Mouse (Mus musculus) cerebellum, adult 9-11 months (tissue): ENCODE data around the gene Patl2.
"Not testable (repeated sequence)": the region's sequence is repeated elsewhere in the genome, so short reads cannot be mapped to it uniquely, and the experiment has no call there.

Experiments
- DNase-seq: peaks from one replicate; pipeline ENCODE4 v3.0.0; 2022

Patl2 gene

DNA sequence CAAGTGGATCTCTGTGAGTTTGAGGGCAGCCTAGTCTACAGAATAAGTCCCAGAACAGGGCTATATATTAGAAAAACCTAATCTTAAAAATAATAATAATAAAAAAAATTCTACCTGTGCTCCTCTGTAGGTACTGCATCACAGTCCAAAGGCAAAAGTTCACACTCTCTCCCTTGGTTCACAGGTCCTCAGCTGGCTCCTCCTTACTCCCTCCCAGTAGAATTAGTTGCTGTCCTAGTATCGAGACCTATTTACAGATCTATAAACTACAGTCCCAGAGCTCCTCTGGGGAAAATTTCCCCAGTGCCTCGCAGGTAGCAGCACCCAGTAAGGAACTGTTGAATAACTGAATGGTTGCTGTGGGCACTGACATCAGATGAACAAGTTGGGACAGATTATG is 45.2 kb downstream of the Patl2 start:
- no peak for DNase-seq

DNA sequence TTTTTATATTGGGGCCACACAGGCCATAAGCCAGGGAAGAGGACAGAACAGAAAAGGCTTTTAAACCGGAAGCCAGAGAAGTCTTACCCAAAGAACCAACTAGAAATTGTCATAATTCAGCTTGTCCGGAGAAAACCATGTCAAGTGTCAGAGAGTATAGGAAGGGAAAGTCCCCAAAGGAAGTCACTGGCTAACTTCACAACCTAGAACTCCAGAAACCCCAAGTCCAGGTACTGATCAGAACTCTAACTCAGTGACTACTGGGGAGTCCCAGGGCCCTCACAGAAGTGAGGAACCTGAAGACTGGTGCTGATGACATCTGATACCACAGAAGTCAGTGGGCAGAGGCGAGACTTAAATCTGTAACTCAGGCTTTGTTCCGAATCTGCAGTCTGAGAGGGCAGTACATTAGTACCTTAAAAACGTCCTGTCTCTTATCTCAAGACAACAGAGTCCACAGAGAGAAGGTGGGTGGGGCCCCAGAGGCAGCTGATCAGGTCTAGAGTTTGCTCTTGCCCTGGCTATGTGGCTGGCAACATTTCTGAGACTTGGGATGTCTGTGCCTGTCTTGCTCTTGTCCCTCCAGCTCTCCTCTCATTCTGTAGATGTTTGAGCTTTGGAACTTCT is 48.0 kb downstream of the Patl2 start:
- DNase-seq = no peak

DNA sequence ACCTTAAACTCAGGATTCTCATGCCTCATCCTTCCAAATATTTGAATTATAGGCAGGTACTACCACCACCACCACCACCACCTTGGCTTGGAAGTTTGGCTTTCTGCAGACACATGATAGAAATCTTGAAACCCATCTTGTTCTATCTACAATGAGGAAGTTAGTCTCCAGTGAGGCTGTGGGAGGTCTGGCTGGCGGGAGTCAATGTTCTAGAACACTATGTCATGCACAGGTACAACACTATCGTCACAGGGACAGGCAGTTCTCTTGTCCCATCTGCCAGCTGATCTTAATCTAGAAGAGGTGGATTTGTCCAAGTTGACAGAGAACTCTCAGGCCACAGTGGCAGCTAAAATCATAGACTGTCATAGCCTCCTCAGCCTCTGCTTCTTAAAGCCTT is 53.4 kb downstream of the Patl2 start:
- no peak for DNase-seq

DNA sequence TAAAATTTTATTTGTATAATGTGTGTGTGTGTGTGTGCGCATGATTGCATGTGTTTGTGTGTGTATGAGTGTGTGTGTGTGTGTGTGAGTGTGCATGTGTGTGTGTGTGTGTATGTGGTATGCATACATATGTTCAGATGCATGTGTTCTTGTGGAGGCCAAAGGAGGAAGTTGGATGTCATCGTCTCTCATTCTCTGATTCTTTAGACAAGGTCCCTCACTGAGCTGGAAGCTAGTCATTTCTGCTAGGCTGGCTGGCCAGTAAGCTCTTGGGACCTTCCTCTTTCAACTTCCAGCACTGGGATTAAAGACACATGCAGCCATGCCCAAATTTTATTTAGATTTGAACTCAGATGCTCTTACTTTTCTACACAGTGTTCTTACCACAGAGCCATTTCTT is 53.9 kb downstream of the Patl2 start:
- no peak for DNase-seq

DNA sequence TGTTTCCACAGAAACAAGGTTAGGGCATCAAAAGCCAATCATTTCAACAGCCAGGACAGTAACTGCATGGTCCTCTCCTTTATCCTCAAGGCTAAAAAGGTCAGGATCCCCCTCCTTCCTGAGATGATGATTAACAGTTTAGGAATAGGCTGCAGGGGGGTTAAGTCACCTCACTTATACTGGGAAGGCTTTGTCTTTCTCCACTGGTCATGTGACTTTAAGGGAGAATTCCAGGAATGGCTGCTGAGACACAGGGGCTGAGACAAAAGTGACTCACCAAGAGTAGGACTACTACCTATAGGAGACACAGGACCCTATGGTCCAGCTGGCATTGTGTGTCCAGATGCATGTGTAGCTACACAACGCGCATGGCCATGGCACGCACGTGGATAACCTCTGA is 58.4 kb downstream of the Patl2 start:
- DNase-seq = no peak

DNA sequence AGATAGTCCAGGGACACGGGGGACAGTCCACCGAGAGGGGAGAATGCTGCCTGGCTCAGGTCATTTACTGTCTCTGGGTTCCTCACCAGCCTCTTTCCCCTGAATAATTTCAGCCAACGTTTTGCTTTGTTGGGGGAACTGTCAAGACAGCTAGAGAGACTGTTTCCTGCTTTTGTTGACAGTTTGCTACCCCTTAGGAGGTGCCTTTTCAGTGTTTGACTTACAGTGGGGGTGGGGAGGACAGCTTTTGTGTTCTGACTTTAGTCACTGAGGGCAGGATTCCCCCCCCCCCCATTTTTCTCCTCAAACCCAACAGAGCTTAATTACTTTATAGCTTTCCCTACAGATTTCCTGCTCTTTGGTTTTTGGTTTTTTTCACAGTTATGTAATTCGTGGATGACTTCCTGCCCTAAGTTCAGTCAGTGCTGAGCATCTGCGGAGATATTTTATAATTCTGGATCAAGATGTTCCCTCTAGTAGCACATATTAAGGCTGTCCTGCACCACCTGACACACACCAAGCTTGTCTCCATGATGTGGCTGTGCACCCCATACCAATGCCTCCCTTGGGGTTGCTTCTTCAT is 59.1 kb downstream of the Patl2 start:
- no peak for DNase-seq

DNA sequence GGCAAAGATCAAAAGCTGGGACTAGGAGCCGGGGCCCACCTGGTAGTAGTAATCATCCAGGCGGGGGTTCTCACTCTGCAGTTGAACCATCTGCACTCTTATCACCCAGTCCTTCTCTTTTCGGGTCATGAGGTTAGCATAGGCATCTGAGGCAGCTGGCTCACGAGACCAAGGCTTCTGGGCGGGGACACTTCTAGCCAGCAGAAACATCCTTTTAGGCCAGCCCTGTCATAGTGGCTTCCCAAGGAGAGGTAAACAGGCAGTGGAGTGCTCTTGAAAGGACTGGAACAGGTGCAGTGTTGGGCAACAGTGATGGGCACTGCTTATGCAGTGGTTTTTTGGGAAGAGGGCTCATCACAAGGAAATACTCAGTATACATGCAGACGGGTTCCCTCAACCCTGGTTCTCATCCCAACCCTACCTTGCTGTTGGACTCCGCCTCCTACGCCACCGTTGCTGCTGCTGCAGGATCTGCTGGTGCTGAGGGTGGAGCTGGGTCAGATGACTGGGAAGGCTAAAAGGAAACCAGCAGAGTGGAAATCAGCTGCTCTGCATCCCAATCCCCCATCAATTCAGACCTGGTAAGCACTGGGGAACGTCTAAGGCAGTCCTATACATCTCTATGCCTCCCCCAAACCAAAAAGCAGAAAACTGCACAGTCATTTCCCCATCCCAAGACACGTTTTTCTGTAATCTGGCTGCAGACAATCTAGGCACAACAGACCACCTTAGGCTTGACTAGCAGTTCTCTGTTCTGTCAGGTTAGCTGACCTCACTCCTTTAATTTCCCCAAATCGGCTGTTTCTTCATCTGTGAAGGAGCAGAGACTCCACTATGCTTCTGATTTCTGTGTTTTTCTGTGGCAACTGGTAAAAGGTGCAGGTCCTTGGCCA is 60.1 kb downstream of the Patl2 start:
- DNase-seq = no peak

DNA sequence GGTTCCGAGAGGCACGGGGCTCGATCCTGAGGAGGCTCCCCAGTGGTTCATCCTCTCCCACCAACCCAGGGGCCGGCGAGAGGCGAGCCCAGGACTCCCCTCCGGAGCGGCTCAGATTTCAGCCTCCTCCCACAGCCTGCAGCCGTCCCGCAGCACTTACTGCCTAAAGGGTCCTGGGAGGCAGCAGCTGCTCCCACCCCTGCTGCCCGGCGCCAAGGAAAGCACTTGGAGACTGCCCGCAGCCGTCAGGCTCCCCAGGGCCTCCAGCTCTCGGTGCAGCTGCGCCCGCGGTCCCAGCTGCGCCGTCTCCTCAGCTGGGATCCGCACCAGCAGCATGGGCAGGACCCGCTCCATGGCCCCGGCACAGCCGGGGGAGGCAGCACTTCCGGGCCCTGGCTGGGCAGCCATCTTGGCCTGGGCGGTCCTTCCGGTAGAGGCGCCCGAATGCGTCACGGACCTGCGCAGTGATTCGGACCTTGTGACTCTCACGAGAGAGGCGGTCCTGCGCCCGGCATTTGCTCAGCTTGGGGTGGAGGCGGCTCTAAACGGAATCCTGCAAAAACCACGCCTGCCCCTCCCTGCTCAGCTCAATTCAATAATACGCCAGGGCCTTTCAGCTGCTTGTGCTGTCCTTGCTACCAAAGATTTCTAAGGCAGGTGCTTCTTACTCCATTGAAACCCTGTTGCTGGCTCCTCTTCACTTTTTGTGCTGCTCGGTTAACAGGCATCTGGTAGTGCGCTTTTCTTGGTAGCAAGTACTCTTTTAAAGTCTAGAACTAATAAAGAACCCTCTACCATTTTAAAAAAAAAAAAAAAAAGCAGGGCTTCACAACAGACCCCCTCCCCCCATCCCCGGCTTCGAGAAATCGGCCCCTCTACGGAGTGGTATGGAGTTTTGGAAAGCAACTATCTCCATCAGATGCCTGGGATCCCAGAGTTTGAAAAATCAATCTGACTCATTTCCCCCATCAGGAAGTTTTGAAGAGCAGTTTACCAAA is 67.7 kb downstream of the Patl2 start, which contains the start of gene Spg11:
Gene Spg11 (minus strand): TSS at position 426 of the 998 bp plus-strand sequence.
- DNase-seq = peak; percentile 97

DNA sequence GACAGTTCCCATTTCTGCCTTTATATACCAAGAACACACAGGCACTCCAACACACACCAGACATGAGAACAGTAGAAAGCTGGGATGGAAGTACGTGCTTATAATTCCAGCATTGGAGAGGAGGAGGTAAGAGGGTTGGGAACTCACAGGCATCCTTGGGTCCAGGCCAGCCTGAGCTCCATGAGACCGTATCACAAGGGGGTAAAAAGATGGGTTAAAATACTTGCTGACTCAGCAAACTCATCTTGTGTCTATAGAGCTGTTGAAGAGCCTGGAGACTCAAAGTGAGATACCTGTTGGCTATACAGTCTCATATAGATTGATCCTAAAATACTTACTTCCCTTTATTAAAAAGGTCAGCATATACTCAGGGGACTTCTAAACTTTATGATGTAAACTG is 69.1 kb downstream of the Patl2 start:
- DNase-seq = peak; percentile 19

DNA sequence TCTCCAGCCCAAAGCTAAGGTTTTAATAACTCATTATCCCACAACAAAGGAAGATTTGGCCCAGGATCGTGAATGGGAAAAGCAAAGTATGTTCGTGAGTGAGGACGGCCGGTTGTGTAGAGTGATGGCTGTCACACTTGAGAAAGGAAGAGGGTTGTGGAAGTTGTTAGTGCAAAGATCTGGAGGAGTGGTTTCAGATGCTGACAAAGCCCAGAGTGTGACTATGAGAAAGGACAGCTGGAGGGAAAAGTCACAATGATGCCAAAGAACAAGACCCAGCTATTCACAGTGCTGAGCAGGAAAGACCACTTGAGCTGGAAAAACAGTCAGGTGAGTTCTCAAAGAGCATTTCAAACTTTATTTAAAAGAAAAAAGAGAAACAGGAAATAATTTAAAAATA is 76.3 kb downstream of the Patl2 start:
- no peak for DNase-seq

DNA sequence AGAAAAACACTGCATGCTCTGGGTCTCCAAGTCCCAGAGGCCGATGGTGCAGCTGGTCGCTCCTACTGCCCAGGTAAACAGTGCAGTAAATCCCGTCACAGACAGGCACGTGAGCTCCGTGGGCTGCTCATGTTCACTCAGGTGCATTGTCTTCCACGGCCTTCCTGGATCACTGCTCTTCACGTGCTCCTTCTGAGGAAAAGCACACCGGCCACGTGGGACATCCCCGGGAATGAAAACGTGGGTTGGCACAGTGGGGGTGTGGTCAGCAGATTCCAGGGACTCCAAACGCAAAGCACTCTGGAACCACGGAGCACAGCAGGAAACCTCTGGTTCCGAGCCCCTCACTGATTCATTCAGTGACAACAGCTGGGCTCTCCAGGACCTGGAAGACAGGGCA is 77.9 kb downstream of the Patl2 start:
- no peak for DNase-seq

DNA sequence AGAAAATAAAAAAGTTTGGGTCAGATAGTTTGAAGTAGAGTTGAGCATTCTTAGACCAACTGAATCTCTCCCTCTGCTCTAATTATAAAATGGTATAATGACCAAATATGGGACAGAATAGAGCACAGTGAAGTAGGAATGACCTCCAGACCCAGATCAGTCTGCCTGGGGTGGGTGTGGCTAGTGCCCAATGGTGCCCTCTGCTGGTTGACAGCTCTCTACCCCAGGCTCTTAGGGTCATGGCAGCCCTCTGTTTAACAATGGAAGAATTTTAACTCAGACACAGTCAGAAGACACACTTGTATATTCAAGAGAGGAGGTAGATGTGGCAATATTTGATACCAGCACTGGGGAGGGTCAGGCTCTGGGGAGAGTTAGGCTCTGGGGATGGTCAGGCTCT is 83.9 kb downstream of the Patl2 start:
- DNase-seq = no peak

DNA sequence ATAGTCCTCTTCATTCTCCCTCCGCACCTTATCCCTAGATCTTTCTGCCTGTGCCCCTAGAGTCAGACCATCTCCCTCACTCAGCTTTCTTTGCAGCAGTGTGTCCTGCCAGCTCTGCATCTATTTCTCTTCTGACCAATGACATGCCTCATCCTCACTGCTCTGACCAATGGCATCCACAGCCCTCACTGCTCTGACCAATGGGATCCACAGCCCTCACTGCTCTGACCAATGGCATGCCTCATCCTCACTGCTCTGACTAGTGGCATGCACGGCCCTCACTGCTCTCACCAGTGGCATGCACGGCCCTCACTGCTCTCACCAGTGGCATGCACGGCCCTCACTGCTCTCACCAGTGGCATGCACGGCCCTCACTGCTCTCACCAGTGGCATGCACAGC is 88.3 kb downstream of the Patl2 start:
- DNase-seq = not testable (repeated sequence)

DNA sequence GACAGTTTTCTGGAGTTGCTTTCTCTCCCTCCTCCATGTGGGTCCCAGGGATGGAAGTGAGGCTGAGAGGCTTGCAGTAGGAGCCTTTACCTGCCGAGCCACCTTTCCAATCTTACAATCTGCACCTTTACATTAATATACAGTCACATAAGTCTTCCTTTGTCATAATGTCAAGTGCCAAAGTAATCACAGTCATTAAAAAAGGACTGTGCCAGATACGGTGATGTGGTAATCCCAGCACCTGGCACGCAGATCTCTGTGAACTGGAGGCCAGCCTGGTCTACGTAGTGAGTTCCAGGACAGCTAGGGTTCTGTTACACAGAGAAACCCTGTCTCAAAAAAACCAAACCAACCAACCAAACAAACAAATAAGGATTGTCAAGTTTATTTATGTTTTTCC is 92.1 kb downstream of the Patl2 start:
- DNase-seq = no peak

DNA sequence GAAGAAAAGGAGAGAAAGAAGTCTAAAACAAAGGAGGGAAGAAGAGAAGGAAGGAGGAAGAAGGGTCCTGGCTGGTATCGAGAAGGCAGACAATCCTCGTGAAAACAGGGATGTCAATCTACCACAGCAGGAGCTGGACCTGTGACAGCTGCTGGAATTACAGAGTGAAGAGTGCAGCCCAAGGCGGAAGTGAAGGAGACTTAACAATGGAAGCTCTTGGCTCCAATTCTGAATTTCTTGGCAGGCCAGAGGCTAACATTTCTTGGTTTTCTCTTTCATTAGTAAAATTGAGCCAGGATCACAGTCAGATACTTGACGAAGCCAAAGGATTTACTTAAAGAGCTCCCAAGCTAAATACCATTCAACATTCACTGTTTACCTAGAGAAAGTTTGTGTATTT is 99.5 kb downstream of the Patl2 start:
- DNase-seq = no peak

DNA sequence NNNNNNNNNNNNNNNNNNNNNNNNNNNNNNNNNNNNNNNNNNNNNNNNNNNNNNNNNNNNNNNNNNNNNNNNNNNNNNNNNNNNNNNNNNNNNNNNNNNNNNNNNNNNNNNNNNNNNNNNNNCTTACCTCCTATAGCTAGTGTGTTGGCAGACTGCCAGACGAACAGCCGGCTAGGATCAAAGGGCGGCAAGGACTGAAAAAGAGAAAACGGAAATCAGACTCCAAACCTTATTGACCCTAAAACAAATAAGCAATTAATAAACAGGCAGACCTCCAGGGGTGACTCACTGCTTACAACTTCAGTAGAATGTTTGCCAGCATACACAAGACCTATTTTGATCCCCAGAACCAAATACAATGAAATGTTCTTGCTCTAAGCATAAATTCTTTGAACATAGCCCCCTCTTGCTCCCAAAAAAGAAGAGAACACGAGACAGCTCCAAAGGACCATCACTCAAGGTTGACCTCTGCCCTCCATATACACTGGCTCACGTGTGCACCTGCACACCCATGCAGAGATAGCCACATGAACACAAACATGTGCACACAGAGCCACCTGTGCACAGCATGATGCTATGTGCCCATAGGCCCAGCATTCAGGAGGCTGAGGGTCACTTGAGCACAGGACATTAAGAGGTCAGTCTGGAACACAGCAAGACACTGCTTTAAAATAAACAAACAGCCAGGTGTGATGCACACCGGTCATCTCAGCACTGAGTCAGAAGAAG is 104.1 kb downstream of the Patl2 start:
- peak; percentile 16 for DNase-seq
